Mouse (Mus musculus): ENCODE data around the gene Ciita.

DNA sequence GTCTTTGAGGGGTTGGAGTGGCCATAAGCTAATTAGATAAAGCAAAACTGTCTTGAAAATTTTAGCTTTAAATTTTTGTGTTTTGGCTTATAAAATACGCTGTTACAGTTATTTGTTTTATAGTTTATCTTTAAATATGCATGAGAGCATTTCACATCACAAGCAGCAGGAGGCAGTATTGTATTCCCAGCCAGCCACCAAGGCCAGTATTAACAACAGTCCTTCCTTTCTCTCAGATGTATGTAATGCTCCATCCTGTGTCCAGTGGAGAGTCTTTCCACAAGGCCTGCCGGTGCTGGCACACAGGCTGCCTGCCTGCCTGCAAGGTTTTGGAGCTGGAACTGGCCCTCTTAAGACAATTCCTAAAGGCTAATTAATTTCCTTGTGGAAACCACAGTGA lies 92.0 kb downstream of the Ciita start:
- TF ChIP-seq POLR2A (IDR thresholded peaks at IDR 0.05; ENCODE audit: insufficient read length, low read depth) (no peak), MYOD1 (IDR thresholded peaks at IDR 0.05; ENCODE audit: control insufficient read depth in 1 of 3, insufficient read length in 2 of 3, low read depth in 2 of 3) (no peak), E2F4 (IDR thresholded peaks at IDR 0.05; ENCODE audit: insufficient read depth) (no peak), POLR2AphosphoS2 (IDR thresholded peaks at IDR 0.05; ENCODE audit: insufficient read length, low read depth) (no peak)

Data from myocyte (in vitro differentiated cells).